17 mouse cellular contexts compared by ENCODE assay signal in the genomic region with DNA sequence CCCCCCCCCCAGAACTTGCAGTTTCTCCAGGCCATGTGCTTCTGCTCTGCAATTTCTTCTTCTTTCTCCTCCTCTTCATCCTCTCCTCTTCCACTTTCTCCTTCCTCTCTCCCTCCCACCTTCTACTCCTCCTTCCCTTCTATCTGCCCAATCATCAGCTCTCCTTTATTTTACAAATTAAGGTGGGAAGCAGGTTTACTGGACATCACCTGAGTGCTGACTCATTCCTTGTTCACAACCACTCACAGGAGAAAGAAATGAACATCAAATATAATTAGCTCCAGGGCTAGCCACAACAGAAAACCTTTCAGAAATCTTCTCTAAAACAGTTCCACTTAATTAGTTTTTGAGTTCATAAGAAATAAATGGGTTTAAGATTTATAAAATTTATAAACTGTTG.
"Had no signal": no experiment of that assay in that cellular context is flagged by ENCODE, and none has a peak within 500 bp of the region (broad histone marks: within the 10 kb centered on the region; RNA-seq: fewer than 3 reads in every experiment).

No protein-coding gene starts in this region.

- H3K27ac ChIP-seq: midbrain, embryonic 10.5 days; midbrain, embryonic 13.5 days; neural tube, embryonic 13.5 days; neural tube, embryonic 15.5 days had no signal

- H3K4me3 ChIP-seq: midbrain, embryonic 10.5 days; midbrain, embryonic 13.5 days; myocyte; neural tube, embryonic 13.5 days; neural tube, embryonic 15.5 days had no signal

- H3K9me3 ChIP-seq: midbrain, embryonic 10.5 days; midbrain, embryonic 13.5 days; neural tube, embryonic 13.5 days; neural tube, embryonic 15.5 days had no signal

- DNase-seq: lung, adult 18-20 months; lung, embryonic 14.5 days; lung, postnatal 10 days; lung, postnatal 4 days; retina, postnatal 1 day; right cerebral cortex, adult 18-20 months; right cerebral cortex, postnatal 25 days; right cerebral cortex, postnatal 4 days; spleen, adult 18-20 months; thymus, adult 18-20 months; thymus, postnatal 14 days; thymus, postnatal 36 days had no signal

- H3K4me1 ChIP-seq: midbrain, embryonic 10.5 days; midbrain, embryonic 13.5 days; neural tube, embryonic 13.5 days had no signal

- H3K9ac ChIP-seq: lung, embryonic 14.5 days; midbrain, embryonic 13.5 days; neural tube, embryonic 13.5 days; neural tube, embryonic 15.5 days had no signal

- H3K36me3 ChIP-seq: midbrain, embryonic 10.5 days; midbrain, embryonic 13.5 days; neural tube, embryonic 13.5 days; neural tube, embryonic 15.5 days had no signal

- H3K27me3 ChIP-seq: midbrain, embryonic 13.5 days; neural tube, embryonic 13.5 days; neural tube, embryonic 15.5 days had no signal
